Mouse (Mus musculus) B cell, adult 2 months (primary cell): ENCODE measurements around the gene Dyx1c1.

Source experiments
- DNase-seq, 2 experiments: peaks; one replicate each; pipeline ENCODE4 v3.0.0; 2022

The Dyx1c1 gene

GRCm38 (mm10) chr9:72974734-72975133 is 16.1 kb downstream of the Dyx1c1 start:
- DNase-seq = no peak

DNA sequence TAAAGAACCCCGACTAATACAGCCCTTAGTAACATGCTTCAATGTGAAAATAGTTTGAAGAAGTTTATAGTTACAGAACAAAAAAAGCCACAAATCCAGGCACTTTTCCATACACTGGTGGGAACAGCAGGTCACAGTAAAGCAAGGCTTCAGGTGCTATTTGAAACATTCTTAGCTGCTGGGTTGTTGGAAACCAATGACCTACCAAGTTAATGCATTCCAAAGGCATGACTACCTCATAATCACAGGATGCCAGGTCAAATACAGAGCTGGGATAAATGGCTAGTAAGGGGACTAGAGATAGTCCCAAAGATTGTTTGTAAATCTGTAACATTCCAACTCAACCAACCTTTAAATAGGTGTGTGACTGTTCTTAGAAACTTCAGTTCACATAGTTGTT is 16.7 kb downstream of the Dyx1c1 start:
- no peak for DNase-seq

DNA sequence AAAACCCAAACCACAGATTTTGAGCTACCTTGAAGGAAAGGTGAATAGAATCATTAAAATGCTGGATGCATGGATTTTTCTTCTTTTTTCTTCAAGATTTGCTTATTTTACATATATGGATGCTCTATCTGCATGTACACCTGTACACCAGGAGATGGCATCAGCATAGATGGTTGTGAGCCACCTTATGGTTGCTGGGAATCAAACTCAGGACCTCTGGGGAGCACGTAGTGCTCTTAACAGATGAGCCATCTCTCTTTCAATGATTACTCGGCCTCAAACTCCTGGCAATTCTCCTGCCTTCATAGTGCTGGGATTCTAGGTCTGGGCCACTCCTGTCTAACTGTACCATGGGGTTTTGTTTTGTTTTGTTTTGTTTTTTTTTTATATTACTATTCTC is 24.5 kb downstream of the Dyx1c1 start:
- DNase-seq = no peak

- peak; percentile 95 for DNase-seq
Measured at GRCm38 (mm10) chr9:72985250-72986220, 26.9 kb downstream of the Dyx1c1 start, which contains the start of the genes Ccpg1os and Ccpg1. Ccpg1os (minus strand) TSS chr9:72985382. Ccpg1 (plus strand) TSS chr9:72985429.

- no peak for DNase-seq
Measured at GRCm38 (mm10) chr9:72987703-72988102, 29.1 kb downstream of the Dyx1c1 start.

GRCm38 (mm10) chr9:72988706-72989105 is 30.1 kb downstream of the Dyx1c1 start:
- no peak for DNase-seq

DNA sequence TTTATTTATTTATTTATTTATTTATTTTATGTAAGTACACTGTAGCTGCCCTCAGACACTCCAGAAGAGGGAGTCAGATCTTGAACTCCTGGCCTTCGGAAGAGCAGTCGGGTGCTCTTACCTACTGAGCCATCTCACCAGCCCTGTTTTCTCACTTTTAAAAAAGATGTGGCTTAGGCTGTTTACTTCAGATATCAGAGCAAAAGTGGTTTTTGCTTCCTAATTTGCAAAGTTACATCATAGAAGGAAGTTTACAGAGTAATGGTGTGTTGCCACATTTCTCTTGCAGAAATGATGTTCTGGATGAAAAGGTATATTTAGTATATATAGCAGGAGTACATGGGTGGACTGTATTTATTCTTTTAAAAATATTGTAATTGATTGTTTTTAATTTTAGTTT is 32.8 kb downstream of the Dyx1c1 start:
- DNase-seq = no peak

DNA sequence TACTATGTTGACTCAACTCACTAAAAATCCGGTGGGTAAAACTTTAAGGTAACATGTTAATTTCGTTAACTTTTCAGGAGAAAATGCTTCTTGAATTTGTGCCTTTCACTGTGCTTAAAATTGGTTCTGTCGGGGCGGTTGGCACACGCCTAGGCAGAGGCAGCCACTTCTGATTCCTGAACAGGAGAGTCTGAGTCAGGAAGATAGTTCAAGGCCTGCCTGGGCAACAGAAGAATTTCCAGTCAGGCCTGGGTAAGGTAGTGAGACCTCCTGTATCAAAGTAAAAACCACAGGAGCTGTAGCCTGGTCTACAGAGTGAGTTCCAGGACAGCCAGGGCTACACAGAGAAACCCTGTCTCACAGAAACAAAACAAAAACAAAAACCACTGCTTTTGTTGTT is 34.0 kb downstream of the Dyx1c1 start:
- DNase-seq = no peak

- DNase-seq = no peak
Measured at GRCm38 (mm10) chr9:72996167-72996566, 37.6 kb downstream of the Dyx1c1 start.

DNA sequence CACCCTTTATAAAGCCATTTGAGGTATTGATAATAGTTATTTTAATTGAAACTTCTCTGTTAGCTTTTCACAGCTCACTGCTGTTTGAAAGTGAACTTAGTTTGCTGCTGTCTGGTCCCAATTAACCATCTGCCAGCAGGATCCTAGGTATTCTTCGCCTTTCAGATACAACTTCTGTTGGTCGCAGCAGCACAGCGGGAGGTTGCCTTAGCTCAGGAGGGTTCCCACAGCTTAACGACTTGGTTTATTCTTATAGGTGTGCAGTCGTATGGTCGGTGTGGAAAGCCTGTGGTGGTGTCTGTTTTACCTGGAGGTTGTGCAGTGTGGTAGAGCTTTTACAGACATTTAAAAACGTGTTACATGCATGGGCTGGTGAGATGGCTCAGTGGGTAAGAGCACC is 38.2 kb downstream of the Dyx1c1 start:
- DNase-seq = no peak

GRCm38 (mm10) chr9:73000487-73000886 is 41.9 kb downstream of the Dyx1c1 start:
- DNase-seq = no peak

DNA sequence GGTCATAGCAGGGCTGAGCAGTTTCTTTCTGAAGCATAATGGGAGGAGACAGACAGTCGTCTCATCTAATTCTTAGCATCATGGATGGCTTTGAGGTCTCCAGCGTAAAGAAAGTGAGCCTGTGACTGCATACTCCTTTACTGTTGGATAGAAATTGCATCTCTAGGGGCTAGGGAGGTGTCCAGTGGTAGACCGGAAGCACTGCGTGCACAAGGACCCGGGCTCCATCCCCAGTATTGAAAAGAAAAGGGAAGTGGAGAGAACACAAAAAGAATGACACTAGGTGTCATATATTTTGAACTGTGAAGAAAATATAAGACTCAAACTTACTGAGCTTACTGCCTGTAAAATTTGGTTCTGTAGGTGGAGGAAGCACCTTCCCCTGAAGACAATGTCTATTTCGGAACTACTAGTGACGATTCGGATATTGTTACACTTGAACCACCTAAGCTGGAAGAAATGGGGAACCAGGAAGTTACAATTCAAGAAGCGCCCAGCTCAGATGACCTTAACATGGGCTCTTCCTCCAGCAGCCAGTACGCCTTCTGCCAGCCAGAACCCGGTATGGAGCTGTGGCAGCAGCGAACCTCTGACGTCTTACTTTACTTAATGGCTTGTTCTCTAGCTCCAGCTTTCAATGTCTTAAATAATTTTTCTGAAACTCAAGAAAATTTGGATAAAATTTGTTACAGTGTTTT is 42.9 kb downstream of the Dyx1c1 start:
- no peak for DNase-seq

DNA sequence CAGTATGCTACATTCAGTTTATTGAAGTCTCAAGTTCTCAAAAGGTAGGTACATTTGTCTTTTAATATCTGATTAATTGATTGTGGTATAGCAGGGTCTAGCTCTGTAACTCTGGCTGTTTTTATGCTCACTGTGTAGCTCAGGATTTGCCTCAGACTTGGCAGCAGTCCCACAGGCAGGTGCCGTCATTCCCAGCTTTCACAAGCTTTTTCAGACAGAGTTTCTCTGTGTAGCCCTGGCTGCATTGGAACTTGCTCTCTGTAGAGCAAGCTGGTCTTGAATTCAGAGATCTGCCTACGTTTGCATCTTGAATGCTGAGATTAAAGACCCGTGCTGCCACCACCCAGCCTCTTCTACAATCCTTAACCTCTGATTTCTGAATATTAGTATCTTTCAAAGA is 43.6 kb downstream of the Dyx1c1 start:
- DNase-seq = no peak

- DNase-seq = no peak
Measured at GRCm38 (mm10) chr9:73004076-73004475, 45.5 kb downstream of the Dyx1c1 start.

DNA sequence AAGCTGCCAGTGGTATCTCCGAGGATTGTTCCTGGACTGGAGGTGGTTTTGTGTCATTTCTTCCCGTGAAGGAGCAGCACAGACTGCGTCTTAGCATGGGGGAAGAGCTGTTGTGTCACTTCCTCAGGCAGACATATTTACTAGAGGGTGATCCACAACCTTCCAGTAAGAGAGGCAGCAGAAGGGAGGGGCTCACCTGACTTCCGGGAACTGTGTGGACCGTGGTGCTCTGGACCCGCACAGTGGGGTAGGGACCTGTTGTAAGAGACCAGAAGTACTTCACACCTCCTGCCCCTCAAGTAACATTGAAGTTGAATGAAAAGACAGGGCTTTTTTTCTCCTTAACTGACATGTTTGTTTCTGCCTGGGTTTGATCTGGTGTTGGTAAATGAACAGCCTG is 46.5 kb downstream of the Dyx1c1 start:
- DNase-seq = no peak

GRCm38 (mm10) chr9:73006175-73006574 is 47.6 kb downstream of the Dyx1c1 start:
- peak in 1 of 2 experiments; percentile 11 for DNase-seq

DNA sequence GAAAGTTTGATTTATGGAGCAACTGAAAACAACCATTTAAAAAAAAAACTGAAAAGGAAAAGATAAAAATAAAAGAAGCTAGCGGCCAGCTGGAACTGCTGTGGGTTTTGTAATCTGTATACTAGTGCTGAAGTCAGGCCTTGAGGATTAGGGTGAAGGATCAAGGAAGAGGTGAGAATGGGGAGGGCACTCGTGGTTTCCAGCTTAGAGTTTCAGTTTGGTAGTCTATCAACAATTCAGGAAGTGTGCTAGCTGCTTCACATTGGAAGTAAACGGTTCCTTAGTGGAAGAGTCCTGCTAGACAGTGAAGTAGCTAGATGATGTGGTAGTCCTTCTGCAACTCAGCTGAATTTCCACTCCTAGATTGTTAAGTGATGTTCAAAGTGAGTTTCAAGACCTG is 49.8 kb downstream of the Dyx1c1 start:
- DNase-seq = no peak

DNA sequence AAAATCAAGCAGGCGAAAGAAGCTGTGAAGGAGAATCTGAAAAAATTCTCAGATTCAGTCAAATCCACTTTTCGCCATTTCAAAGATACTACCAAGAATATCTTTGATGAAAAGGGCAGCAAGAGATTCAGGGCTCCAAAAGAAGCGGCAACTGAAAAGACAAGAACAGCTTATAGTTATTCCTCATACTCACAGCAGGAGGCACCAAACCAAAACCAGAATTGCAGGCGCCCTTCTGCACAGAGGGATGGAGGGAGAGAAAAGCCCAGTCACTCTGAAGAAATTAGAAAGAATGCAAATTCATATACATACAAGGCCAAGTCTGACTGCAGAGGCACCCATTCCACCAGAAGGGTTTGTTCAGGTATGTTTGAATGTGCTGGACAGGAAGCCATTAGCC is 54.0 kb downstream of the Dyx1c1 start:
- DNase-seq = no peak

DNA sequence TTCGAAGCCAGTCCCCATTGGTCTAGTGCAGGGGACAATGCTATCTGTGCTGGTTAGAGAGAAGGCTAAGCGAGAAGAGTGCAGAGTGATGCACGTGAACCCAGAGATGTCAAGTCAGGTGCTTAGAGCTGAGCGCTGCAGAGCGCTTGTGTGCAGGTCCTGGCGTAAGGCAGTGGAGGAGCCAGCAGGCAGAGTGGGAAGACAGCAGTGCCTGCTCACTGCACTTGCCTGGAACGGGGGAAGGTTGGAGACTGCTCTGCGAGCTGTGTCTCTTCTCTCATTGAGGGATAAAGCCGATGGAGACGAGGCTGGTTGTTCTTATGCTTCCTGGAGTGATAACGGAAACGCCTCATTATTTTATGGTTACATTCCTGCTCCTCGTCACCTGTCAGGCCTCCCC is 56.1 kb downstream of the Dyx1c1 start:
- no peak for DNase-seq

- no peak for DNase-seq
Measured at GRCm38 (mm10) chr9:73019841-73020240, 61.3 kb downstream of the Dyx1c1 start.

DNA sequence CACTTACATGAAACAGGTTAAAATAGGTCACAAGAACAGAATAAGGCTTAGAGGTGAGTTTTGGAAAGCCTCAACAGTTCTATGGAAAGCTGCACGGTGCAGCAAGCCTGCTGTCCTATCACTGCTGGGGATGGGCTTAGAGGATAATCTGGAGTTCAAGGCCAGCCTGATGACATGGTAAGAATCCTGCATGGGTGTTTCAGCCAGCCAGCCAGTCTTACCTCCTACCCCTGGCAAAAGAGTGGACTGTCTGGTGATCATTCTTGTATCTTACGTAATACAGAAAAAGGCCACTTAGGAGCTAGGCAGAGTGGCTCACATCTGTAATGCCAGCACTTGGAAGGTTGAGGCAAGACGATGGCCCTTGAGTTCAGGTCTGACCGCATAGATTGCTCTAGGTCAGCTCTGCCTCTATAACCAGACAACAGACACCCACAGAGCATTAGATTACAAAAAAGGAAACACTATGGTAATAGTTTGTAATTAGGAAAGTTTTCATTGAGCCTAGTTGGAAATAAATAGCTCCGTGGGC is 62.0 kb downstream of the Dyx1c1 start:
- no peak for DNase-seq
